Mouse (Mus musculus) embryonic facial prominence, embryonic 15.5 days (tissue): ENCODE measurements around the gene Atf6. TPM values are rescaled to one million over a fixed set of nuclear protein-coding genes. Genes with fewer than 3 reads are reported as not detected.

ENCODE experiments used
- ATAC-seq: fragments of 200-750 bp; cut with Nextera tagmentation; 2 replicates; pipeline ENCODE4 v1.8.0; 2017; ENCODE audit warnings: low read depth, moderate TSS enrichment; ENCODE audit not compliant: insufficient number of reproducible peaks, low FRiP score, low TSS enrichment
- H3K27ac ChIP-seq: fragments of 300-500 bp; sonication (generic); replicated peaks from 2 replicates; pipeline ENCODE4 v1.5.1; 2015; ENCODE audit warnings: mild to moderate bottlenecking, inconsistent platforms
- H3K27me3 ChIP-seq: fragments of 300-500 bp; sonication (generic); 2 replicates; pipeline ENCODE4 v1.6.1; 2015; ENCODE audit warnings: inconsistent platforms
- H3K36me3 ChIP-seq: fragments of 300-500 bp; sonication (generic); 2 replicates; pipeline ENCODE4 v1.6.1; 2015; ENCODE audit warnings: mild to moderate bottlenecking, inconsistent platforms
- H3K4me1 ChIP-seq: fragments of 300-500 bp; sonication (generic); 2 replicates; pipeline ENCODE4 v1.6.1; 2015; ENCODE audit warnings: inconsistent platforms
- H3K4me2 ChIP-seq: fragments of 300-500 bp; sonication (generic); replicated peaks from 2 replicates; pipeline ENCODE4 v1.6.1; 2015; ENCODE audit warnings: mild to moderate bottlenecking, inconsistent platforms
- H3K4me3 ChIP-seq: fragments of 300-500 bp; sonication (generic); replicated peaks from 2 replicates; pipeline ENCODE4 v1.5.1; 2015; ENCODE audit warnings: mild to moderate bottlenecking, inconsistent platforms
- H3K9ac ChIP-seq: fragments of 300-500 bp; sonication (generic); 2 replicates; pipeline ENCODE4 v1.6.1; 2015; ENCODE audit warnings: inconsistent platforms
- H3K9me3 ChIP-seq: fragments of 300-500 bp; sonication (generic); replicated peaks from 2 replicates; pipeline ENCODE4 v1.6.1; 2016; ENCODE audit warnings: inconsistent platforms
- WGBS: fragments of 180-500 bp; shearing (Covaris S2); methylation state at CpG from one replicate; pipeline ENCODE4 v1.1.7; 2015; 5-methylcytosine and 5-hydroxymethylcytosine counted together
- polyA plus RNA-seq: library from polyadenylated mRNA; unstranded; fragments of >200 nt; fragmentation: Nextera tagmentation; extraction: Ambion mirVana; gene quantifications from 2 replicates; pipeline ENCODE4 v1.2.1, GENCODE M21; 2015

Gene Atf6
- polyA plus RNA-seq, result 8.9 and 9.2 TPM in 2 replicates

GRCm38 (mm10) chr1:170867691-170868105 is at the start of gene Atf6:
Atf6 (minus strand) TSS chr1:170867771.
- H3K9ac ChIP-seq, result peak within 1 kb of the TSS; percentile 61
- under 1% methylated on average over 25 of the region's 25 CpGs for WGBS
- H3K27ac ChIP-seq, result peak within 1 kb of the TSS; percentile 71
- H3K27me3 ChIP-seq, result no peaks in the 10 kb centered on the region
- H3K9me3 ChIP-seq, result no peaks in the 10 kb centered on the region
- H3K4me1 ChIP-seq, result 0 out of 2 replicates have a peak, but pooled peaks cover 5% of the 10 kb centered on the region
- ATAC-seq, result peak; percentile 61; the same call in 1 of the 2 replicates
- peak within 1 kb of the TSS; percentile 79 for H3K4me3 ChIP-seq
- H3K36me3 ChIP-seq, result peaks cover 7% of the 10 kb centered on the region
- peak within 1 kb of the TSS; percentile 62 for H3K4me2 ChIP-seq

- H3K9ac ChIP-seq, result no peak overlapping the region
- no peak for ATAC-seq
- H3K27me3 ChIP-seq, result no peaks in the 10 kb centered on the region
- H3K4me1 ChIP-seq, result no peaks in the 10 kb centered on the region
- whole genome bisulfite sequencing, result 69% methylated on average over 5 of the region's 5 CpGs
- H3K27ac ChIP-seq, result no peak overlapping the region
- H3K4me3 ChIP-seq, result no peak overlapping the region
- no peaks in the 10 kb centered on the region for H3K9me3 ChIP-seq
- no peak overlapping the region for H3K4me2 ChIP-seq
- no peaks in the 10 kb centered on the region for H3K36me3 ChIP-seq
Measured at GRCm38 (mm10) chr1:170915657-170916056, 48.1 kb upstream of the Atf6 start.

GRCm38 (mm10) chr1:170912891-170913615 is 45.5 kb upstream of the Atf6 start, which contains the start of gene Fcrlb:
Fcrlb (minus strand) TSS chr1:170912941.
- H3K4me3 ChIP-seq, result no peak within 1 kb of the TSS
- H3K27ac ChIP-seq, result no peak within 1 kb of the TSS
- WGBS, result 62% methylated on average over 5 of the region's 5 CpGs
- ATAC-seq, result no peak
- H3K4me1 ChIP-seq, result peaks cover 7% of the 10 kb centered on the region
- H3K4me2 ChIP-seq, result no peak within 1 kb of the TSS
- no peaks in the 10 kb centered on the region for H3K36me3 ChIP-seq
- H3K9ac ChIP-seq, result no peak within 1 kb of the TSS
- peaks cover 16% of the 10 kb centered on the region for H3K27me3 ChIP-seq
- no peaks in the 10 kb centered on the region for H3K9me3 ChIP-seq

GRCm38 (mm10) chr1:170911907-170912660 is 44.5 kb upstream of the Atf6 start:
- H3K9me3 ChIP-seq, result no peaks in the 10 kb centered on the region

GRCm38 (mm10) chr1:170908341-170908740 is 40.8 kb upstream of the Atf6 start:
- no peak overlapping the region for H3K9ac ChIP-seq
- 4% methylated on average over 21 of the region's 21 CpGs for WGBS
- peak overlapping the region; percentile 49 for H3K4me3 ChIP-seq
- no peaks in the 10 kb centered on the region for H3K9me3 ChIP-seq
- H3K4me1 ChIP-seq, result peaks cover 16% of the 10 kb centered on the region
- H3K4me2 ChIP-seq, result peak overlapping the region; percentile 91
- no peak for ATAC-seq
- H3K36me3 ChIP-seq, result no peaks in the 10 kb centered on the region
- H3K27me3 ChIP-seq, result peaks cover 38% of the 10 kb centered on the region
- no peak overlapping the region for H3K27ac ChIP-seq

More at GRCm38 (mm10) chr1:170911907-170912660, 44.5 kb upstream of the Atf6 start:
- H3K9ac ChIP-seq, result no peak overlapping the region
- WGBS, result 73% methylated on average over 11 of the region's 11 CpGs
- no peak for ATAC-seq
- H3K4me3 ChIP-seq, result no peak overlapping the region
- peaks cover 25% of the 10 kb centered on the region for H3K27me3 ChIP-seq
- no peak overlapping the region for H3K4me2 ChIP-seq
- H3K36me3 ChIP-seq, result no peaks in the 10 kb centered on the region
- H3K4me1 ChIP-seq, result peaks cover 16% of the 10 kb centered on the region
- no peak overlapping the region for H3K27ac ChIP-seq

- H3K4me1 ChIP-seq, result peaks cover 17% of the 10 kb centered on the region
- ATAC-seq, result peak; percentile 62; the same call in 1 of the 2 replicates
- H3K27me3 ChIP-seq, result peaks cover 38% of the 10 kb centered on the region
- WGBS, result 1% methylated on average over 71 of the region's 71 CpGs
- no peak overlapping the region for H3K27ac ChIP-seq
- peak overlapping the region; percentile 29; the same call in 1 of the 2 replicates for H3K9ac ChIP-seq
- H3K4me2 ChIP-seq, result peak overlapping the region; percentile 91
- no peaks in the 10 kb centered on the region for H3K36me3 ChIP-seq
- no peaks in the 10 kb centered on the region for H3K9me3 ChIP-seq
- peak overlapping the region; percentile 49 for H3K4me3 ChIP-seq
Measured at GRCm38 (mm10) chr1:170907456-170908191, 40.1 kb upstream of the Atf6 start.

GRCm38 (mm10) chr1:170907111-170907455 is 39.5 kb upstream of the Atf6 start:
- Histone ChIP-seq H3K4me2 (peak overlapping the region; percentile 91), H3K36me3 (no peaks in the 10 kb centered on the region), H3K4me1 (peaks cover 22% of the 10 kb centered on the region), H3K9ac (no peak overlapping the region), H3K4me3 (peak overlapping the region; percentile 49), H3K27ac (no peak overlapping the region), H3K9me3 (no peaks in the 10 kb centered on the region), H3K27me3 (peaks cover 38% of the 10 kb centered on the region)
- no peak for ATAC-seq
- 20% methylated on average over 11 of the region's 11 CpGs for WGBS

GRCm38 (mm10) chr1:170903485-170903884 is 35.9 kb upstream of the Atf6 start:
- Histone ChIP-seq H3K36me3 (no peaks in the 10 kb centered on the region), H3K27me3 (peaks cover 32% of the 10 kb centered on the region), H3K9ac (no peak overlapping the region), H3K4me2 (no peak overlapping the region), H3K4me1 (peaks cover 19% of the 10 kb centered on the region), H3K4me3 (no peak overlapping the region), H3K27ac (0 out of 2 replicates have a peak overlapping the region, but pooled peaks have one; percentile 12), H3K9me3 (no peaks in the 10 kb centered on the region)
- 61% methylated on average over 5 of the region's 5 CpGs for WGBS
- ATAC-seq, result no peak

GRCm38 (mm10) chr1:170901536-170902238 is 34.1 kb upstream of the Atf6 start:
- 0 out of 2 replicates have a peak overlapping the region, but pooled peaks have one; percentile 24 for H3K4me2 ChIP-seq
- WGBS, result 32% methylated on average over 10 of the region's 10 CpGs
- no peaks in the 10 kb centered on the region for H3K9me3 ChIP-seq
- H3K4me3 ChIP-seq, result 0 out of 2 replicates have a peak overlapping the region, but pooled peaks have one; percentile 15
- no peak overlapping the region for H3K27ac ChIP-seq
- H3K4me1 ChIP-seq, result peaks cover 6% of the 10 kb centered on the region; the same call in 1 of the 2 replicates
- no peaks in the 10 kb centered on the region for H3K36me3 ChIP-seq
- H3K27me3 ChIP-seq, result peaks cover 15% of the 10 kb centered on the region
- no peak for ATAC-seq
- no peak overlapping the region for H3K9ac ChIP-seq

GRCm38 (mm10) chr1:170900799-170901467 is 33.4 kb upstream of the Atf6 start:
- H3K4me2 ChIP-seq, result peak overlapping the region; percentile 5; the same call in 1 of the 2 replicates
- 29% methylated on average over 10 of the region's 10 CpGs for WGBS
- ATAC-seq, result no peak

More at GRCm38 (mm10) chr1:170900799-170901467, 33.4 kb upstream of the Atf6 start:
- Histone ChIP-seq H3K9ac (no peak overlapping the region), H3K36me3 (no peaks in the 10 kb centered on the region), H3K27ac (no peak overlapping the region), H3K27me3 (peaks cover 9% of the 10 kb centered on the region; the same call in 1 of the 2 replicates), H3K4me3 (no peak overlapping the region), H3K9me3 (no peaks in the 10 kb centered on the region), H3K4me1 (peaks cover 6% of the 10 kb centered on the region; the same call in 1 of the 2 replicates)
